Mouse (Mus musculus) induced T-regulatory cell, adult 2 months (primary cell): ENCODE data around the gene Apoe.

Experiments
- DNase-seq: peaks from one replicate; pipeline ENCODE4 v3.0.0-alpha.2; 2012; ENCODE audit warnings: low read depth

The Apoe gene

DNA sequence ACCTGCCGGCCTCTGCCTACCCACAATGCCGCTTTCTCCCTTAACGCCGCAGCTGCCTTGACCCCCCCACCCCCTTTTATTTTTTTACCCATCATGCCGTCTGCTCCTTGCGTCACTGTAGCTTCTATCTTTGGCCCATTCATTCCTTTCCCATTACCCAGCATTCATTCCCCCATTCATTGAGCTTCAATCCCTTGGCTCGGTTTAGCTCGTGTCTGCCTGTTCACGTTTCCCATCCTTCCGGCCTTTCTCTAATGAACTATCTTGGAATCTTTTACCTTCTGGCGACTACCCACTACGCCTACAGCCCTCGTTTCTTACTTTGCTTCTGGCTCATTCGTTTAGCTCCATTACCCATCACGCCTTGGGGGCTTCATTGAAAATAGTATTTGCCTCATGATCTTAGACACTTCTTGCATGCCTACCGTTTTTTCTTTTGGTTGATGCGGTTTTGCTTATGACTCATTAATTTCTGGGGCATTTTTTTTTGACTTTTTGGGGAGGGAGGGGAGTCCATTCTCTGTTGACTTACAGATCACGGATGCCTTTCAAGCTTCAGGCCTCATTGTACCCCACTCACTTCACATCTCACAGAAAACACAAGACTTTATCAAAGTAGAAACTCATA, 17.2 kb upstream of the Apoe start:
- DNase-seq: no peak

DNA sequence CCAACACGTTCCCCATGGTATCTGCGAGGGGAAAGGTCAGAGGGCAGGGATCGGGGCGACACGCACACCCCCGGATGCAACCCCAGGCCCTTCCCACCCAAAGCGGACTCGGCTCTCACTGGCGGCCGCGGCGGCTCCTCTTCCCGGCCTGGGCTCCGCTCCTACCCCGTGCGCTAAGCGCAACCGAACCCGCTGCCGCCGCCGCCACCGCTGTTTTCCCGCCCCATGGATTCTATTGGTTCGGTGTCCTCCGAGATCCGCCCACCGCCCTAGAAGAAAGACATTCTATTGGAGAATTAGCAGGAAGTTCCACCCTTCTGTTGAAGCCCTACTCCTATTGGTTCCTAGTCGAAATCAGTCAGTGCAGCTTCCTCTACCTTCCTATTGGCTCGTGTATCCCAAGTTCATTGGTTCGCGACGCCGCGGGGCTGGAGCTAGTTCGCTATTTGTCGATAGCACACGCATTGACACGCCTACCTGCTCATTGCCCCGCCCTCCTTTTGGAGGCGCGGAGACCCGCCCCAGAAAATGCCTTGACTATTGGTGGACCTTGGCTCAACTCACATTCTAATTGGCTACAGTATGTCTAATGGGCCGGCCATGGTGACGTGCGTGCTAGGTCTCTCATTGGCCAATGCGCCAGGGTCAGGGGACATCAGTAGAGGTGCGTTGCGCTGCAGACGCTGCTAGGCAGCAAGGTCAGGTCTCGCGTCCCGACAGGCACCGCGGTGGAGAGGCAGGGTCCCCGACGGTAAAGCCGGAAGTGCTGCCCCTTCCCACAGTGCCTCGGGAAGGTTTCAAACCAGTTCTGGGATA, 16.5 kb upstream of the Apoe start, which contains the start of gene Tomm40:
TSS of gene Tomm40 (minus strand) at position 200 of the 816 bp plus-strand sequence.
- DNase-seq: peak; percentile 100

DNA sequence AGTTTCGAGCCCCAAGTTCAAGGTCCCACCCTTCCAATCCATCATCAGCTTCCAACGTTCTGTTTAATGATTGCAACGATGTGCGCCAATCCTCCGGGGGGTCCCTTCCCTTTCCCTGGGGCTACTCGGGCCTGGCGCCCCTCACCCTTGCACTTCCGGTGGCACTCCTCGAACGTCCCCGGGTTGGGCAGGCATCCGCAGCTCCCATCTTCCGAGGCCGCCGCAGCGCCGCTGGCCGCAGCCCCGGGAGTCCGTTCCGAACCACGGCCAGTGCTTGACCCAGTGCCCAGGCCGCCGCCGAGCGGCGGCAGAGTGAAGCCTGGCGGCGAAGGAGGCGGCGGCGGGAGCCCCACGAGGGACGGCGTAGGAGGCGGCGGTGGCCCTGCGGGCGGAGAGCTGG, 15.8 kb upstream of the Apoe start:
- DNase-seq: no peak

GRCm38 (mm10) chr7:19713598-19713997, 14.6 kb upstream of the Apoe start:
- no peak for DNase-seq

DNA sequence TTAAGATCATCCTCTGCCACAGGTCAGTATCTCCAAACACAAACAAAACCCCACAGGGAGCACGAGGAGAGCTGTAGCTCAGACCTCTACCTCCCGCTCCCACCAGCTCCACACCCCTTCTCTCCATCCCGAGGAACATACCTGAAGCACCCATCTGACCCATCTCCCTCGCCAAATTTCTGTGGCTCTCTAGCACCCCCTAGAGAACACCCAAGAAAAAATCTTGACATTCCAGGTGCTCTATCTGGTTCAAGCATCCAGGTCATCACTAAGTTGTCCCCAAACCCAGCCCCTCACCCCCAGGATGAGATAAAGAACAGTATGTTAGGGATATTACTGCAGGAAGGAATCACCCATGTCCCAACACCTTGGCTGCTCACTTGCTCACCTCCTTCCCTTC, 14.2 kb upstream of the Apoe start:
- peak; percentile 71 for DNase-seq

DNA sequence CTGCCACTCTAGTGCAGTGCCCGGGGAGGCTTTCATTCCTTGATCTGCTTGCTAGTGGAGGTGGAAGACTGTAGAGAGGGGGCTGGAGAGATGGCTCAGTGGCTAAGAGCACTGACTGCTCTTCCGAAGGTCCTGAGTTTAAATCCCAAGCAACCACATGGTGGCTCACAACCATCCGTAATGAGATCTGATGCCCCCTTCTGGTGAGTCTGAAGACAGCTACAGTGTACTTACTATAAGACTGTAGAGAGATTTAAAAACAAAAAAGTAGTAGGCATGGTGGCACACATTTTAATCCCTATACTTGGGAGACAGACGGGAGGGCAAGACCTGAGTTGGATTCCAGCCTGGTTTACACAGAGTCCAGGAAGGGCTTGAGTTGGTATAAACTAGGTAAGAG, 13.4 kb upstream of the Apoe start:
- peak; percentile 45 for DNase-seq

GRCm38 (mm10) chr7:19710650-19711049, 11.7 kb upstream of the Apoe start:
- no peak for DNase-seq

GRCm38 (mm10) chr7:19705271-19705670, 6.3 kb upstream of the Apoe start:
- DNase-seq: no peak

- DNase-seq: no peak
Measured at GRCm38 (mm10) chr7:19704475-19704874, 5.5 kb upstream of the Apoe start.

- DNase-seq: no peak
Measured at GRCm38 (mm10) chr7:19702859-19703555, 4.0 kb upstream of the Apoe start.

DNA sequence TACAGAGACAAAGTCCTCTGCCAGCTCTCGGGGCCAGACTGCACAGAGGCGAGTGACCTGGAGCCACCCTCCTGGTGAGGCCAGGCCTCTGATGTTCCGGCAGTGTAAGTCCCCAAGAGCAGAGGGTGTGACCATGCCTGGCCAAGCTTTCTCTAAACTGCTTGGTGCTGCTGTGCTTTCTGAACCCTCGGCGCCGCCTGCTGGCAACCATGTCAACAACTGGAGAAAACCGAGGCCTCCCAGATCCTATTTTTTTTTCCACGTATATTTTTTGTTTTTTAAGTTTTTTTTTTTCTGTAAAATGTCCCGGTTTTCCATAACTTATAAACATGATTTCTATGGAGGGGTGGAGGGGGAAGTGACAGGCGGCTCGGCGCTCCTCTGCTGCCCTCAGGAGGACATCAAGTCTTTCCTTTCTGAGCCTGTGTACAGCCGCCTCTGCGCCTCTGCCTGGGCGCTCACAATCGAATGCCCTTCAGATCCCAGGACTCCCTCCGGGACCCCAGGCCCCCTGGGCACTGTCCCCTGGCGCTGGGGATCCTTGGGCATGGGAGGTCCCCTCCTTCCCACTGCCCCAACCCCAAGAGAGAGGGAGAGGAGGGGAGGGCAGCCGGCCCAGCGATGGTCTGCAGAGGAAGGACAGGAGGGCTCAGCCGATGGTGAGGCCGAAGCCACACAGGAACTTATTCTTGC, 2.2 kb upstream of the Apoe start:
- DNase-seq: peak; percentile 61

DNA sequence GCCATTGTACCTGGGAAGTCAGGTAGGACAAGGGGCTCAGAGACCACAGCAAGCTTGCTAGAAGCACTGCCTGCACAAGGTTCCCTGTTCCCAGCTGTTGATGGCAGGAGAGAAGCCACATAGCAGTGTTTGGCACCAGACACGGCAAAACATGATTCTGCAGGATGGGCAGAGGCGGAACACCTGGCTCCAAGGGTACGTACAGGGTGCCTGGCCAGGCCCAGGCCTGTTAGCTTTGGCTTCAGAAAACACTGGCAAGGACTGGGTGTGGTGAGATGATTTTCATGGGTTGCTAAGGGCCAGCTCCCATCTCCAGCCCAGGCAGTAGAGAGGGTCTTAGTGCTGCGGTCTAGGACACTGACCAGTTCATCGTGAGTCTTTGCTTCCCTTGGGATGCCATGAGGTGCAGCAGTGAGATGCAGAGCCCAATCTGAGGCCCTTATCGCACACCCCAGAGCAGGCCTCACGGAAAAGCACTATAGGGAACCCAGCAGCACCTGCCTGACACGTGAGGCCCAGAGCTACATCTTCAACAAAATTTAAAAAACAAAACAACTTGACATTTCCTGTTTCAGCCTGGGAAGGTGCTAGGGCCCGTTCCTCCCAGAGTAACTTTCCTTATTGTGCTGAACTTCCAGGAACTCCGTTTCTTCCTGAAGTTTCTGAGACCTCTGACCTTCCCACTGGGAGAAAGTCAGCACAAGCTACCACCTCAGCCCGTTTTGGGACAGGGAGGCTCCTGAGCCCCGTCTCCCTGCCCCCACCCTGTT, 1.5 kb upstream of the Apoe start:
- peak; percentile 26 for DNase-seq

DNA sequence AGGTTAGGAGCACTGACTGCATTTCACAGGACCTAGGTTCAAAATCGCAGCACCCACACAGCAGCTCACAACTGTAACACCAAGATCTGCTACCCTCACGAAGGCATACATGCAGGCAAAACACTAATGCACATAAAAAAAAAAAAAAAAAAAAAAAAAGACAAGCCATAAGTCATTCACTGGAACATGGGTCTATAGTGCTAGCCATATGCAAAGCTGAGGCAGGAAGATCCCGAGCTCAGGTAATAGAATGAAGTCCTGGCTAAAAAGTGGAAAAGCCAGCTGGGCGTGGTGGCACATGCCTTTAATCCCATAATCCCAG, 800 bp upstream of the Apoe start:
- no peak for DNase-seq

GRCm38 (mm10) chr7:19697949-19698906, 760 bp downstream of the Apoe start:
- no peak for DNase-seq

- no peak for DNase-seq
Measured at GRCm38 (mm10) chr7:19696336-19696873, 2.6 kb downstream of the Apoe start.

- DNase-seq: no peak
Measured at GRCm38 (mm10) chr7:19695881-19696280, 3.1 kb downstream of the Apoe start.

DNA sequence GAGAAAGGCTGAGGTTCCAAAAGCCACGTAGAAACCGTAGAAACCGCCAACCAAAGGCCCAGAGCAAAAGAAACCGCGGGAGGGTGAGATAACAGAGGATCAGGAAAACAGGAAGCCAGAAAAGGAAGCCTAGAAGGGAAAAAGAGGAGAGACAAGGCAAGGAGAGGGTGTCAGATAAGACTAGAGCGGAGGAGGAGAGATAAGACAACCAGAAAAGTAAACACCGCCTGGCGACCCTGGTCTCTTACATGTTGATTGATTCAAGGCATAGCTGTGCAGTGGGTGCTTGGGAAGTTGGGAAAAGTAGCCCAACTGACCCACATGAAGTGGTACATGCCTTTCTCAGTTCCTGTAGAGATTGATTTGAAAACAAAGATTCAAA, 3.8 kb downstream of the Apoe start:
- no peak for DNase-seq

DNA sequence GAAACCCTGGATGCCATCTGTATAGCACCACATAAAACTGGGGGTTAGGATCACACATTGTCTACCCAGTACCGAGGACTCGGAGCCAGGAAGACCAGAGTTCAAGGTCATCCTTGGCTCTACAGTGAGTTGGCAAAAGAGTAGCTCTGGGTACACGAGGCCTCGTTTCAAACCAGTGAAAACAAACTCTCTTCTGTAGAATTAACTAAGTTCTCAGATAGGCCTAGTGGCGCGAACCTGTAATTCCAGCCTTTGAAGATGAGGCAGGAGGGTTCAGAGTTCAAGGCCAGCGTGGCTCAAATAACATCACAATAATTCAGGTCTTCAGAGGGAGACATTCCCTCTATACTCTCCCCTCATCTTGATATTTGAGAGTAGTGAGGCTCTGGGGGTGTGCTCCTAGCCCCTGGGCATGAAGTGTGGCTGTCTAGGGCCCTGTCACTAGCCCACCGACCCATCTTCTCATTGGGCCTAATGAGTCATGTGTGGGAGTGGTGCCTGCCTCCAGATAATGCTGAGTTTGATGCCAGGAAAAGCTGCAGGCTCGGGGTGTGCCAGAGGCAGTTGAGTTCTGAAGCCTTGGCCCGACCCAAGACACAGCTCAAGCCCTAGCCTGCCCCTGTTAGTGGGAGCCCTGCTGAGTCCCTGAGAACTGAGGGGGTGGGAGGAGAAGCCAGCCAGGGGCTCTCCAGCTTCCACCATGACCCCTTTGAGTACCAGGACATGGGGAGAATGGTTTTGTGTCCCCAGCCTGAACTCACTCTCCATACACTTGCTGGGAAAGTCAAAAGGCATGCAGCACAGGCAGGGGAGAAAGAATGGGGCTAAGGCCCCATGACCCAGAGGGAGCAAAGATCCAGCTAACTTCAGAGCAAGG, 4.4 kb downstream of the Apoe start:
- no peak for DNase-seq

- DNase-seq: no peak
Measured at GRCm38 (mm10) chr7:19693421-19693820, 5.6 kb downstream of the Apoe start.
